Mouse (Mus musculus): ENCODE measurements at regions not wholly inside any gene's neighbourhood (a gene's known extent, or its start where the extent isn't known, plus 50 kb on each side); places are given as distances from the start of the nearest gene placed in this dataset.

- DNase-seq (ENCODE audit: low spot score in 2 of 2): no peak
These were observed 78.8 kb upstream of the Pkdcc start for GRCm38 (mm10) chr17:83136267-83136666.

GRCm38 (mm10) chr17:83137720-83138119 is 77.4 kb upstream of the Pkdcc start:
- no peak for DNase-seq (ENCODE audit: low spot score in 2 of 2)

- no peak for DNase-seq (ENCODE audit: low spot score in 2 of 2)
These were observed 76.3 kb upstream of the Pkdcc start for GRCm38 (mm10) chr17:83138493-83139417.

GRCm38 (mm10) chr17:83148371-83148929 is 66.6 kb upstream of the Pkdcc start:
- no peak for DNase-seq (ENCODE audit: low spot score in 2 of 2)

GRCm38 (mm10) chr17:83149336-83149735 is 65.8 kb upstream of the Pkdcc start:
- no peak for DNase-seq (ENCODE audit: low spot score in 2 of 2)

- DNase-seq (ENCODE audit: low spot score in 2 of 2): no peak
These were observed 60.0 kb upstream of the Pkdcc start for GRCm38 (mm10) chr17:83155106-83155505.

GRCm38 (mm10) chr17:83156682-83157081 is 58.4 kb upstream of the Pkdcc start:
- no peak for DNase-seq (ENCODE audit: low spot score in 2 of 2)

GRCm38 (mm10) chr17:83158053-83158452 is 57.0 kb upstream of the Pkdcc start:
- DNase-seq (ENCODE audit: low spot score in 2 of 2): no peak

- no peak for DNase-seq (ENCODE audit: low spot score in 2 of 2)
These were observed 56.4 kb upstream of the Pkdcc start for GRCm38 (mm10) chr17:83158652-83159051.

GRCm38 (mm10) chr17:83159634-83160033 is 55.5 kb upstream of the Pkdcc start:
- DNase-seq (ENCODE audit: low spot score in 2 of 2): no peak

GRCm38 (mm10) chr17:83160296-83160695 is 54.8 kb upstream of the Pkdcc start:
- no peak for DNase-seq (ENCODE audit: low spot score in 2 of 2)

- no peak for DNase-seq (ENCODE audit: low spot score in 2 of 2)
These were observed 53.4 kb upstream of the Pkdcc start for GRCm38 (mm10) chr17:83161731-83162130.

- DNase-seq (ENCODE audit: low spot score in 2 of 2): no peak
These were observed 51.0 kb upstream of the Pkdcc start for GRCm38 (mm10) chr17:83163952-83164560.

- no peak for DNase-seq (ENCODE audit: low spot score in 2 of 2)
These were observed 50.4 kb upstream of the Pkdcc start for GRCm38 (mm10) chr17:83164728-83165127.

- DNase-seq (ENCODE audit: low spot score in 2 of 2): no peak
These were observed 50.0 kb upstream of the Pkdcc start for GRCm38 (mm10) chr17:83165140-83165539.

Measured in right cerebral cortex, adult 2 months (tissue).